Mouse (Mus musculus) heart, embryonic 16.5 days (tissue): ENCODE measurements at regions not wholly inside any gene's neighbourhood (a gene's known extent, or its start where the extent isn't known, plus 50 kb on each side); places are given as distances from the start of the nearest gene placed in this dataset.

ENCODE experiments used
- ATAC-seq: fragments of 200-750 bp; cut with Nextera tagmentation; replicated peaks from 2 replicates; pipeline ENCODE4 v1.8.0; 2017; ENCODE audit warnings: moderate number of reproducible peaks; ENCODE audit not compliant: insufficient read depth, low FRiP score; ENCODE audit errors: extremely low read depth
- H3K27ac ChIP-seq: fragments of 300-500 bp; sonication (generic); 2 replicates; pipeline ENCODE4 v1.5.1; 2014; ENCODE audit warnings: mild to moderate bottlenecking, low read length, control low read depth, moderate library complexity
- H3K27me3 ChIP-seq: fragments of 300-500 bp; sonication (generic); 2 replicates; pipeline ENCODE4 v1.6.1; 2014; ENCODE audit warnings: low read length, mixed read lengths; ENCODE audit not compliant: control insufficient read depth, insufficient read depth
- H3K36me3 ChIP-seq: fragments of 300-500 bp; sonication (generic); 2 replicates; pipeline ENCODE4 v1.6.1; 2014; ENCODE audit not compliant: control insufficient read depth, insufficient read depth
- H3K4me1 ChIP-seq: fragments of 300-500 bp; sonication (generic); 2 replicates; pipeline ENCODE4 v1.6.1; 2014; ENCODE audit warnings: low read length, mixed read lengths; ENCODE audit not compliant: control insufficient read depth, insufficient read depth
- H3K4me2 ChIP-seq: fragments of 300-500 bp; sonication (generic); 2 replicates; pipeline ENCODE4 v1.6.1; 2014; ENCODE audit warnings: low read depth, mild to moderate bottlenecking, control low read depth, low read length
- H3K4me3 ChIP-seq: fragments of 300-500 bp; sonication (generic); 2 replicates; pipeline ENCODE4 v1.5.1; 2014; ENCODE audit warnings: mild to moderate bottlenecking, control low read depth, low read length
- H3K9ac ChIP-seq: fragments of 300-500 bp; sonication (generic); 2 replicates; pipeline ENCODE4 v1.6.1; 2014; ENCODE audit warnings: low read length, control low read depth
- H3K9me3 ChIP-seq: fragments of 300-500 bp; sonication (generic); replicated peaks from 2 replicates; pipeline ENCODE4 v1.6.1; 2016; ENCODE audit warnings: low read length; ENCODE audit not compliant: control insufficient read depth
- WGBS: fragments of 180-500 bp; shearing (Covaris S2); extraction: QIAGEN DNeasy Blood & Tissue Kit; methylation state at CpG from one replicate; pipeline ENCODE4 v1.1.7; 2014; 5-methylcytosine and 5-hydroxymethylcytosine counted together

GRCm38 (mm10) chr12:35283925-35284324 is 236.9 kb downstream of the Snx13 start:
- no peak overlapping the region for H3K4me3 ChIP-seq
- WGBS, result 57% methylated on average over 5 of the region's 5 CpGs
- H3K4me1 ChIP-seq, result no peaks in the 10 kb centered on the region
- no peak overlapping the region for H3K27ac ChIP-seq
- H3K27me3 ChIP-seq, result no peaks in the 10 kb centered on the region
- no peak overlapping the region for H3K4me2 ChIP-seq
- no peaks in the 10 kb centered on the region for H3K9me3 ChIP-seq
- H3K36me3 ChIP-seq, result no peaks in the 10 kb centered on the region
- H3K9ac ChIP-seq, result no peak overlapping the region
- no peak for ATAC-seq

- no peaks in the 10 kb centered on the region for H3K4me1 ChIP-seq
- no peak overlapping the region for H3K27ac ChIP-seq
- no peak overlapping the region for H3K4me3 ChIP-seq
- no peak for ATAC-seq
- no peak overlapping the region for H3K4me2 ChIP-seq
- H3K9ac ChIP-seq, result no peak overlapping the region
- H3K27me3 ChIP-seq, result no peaks in the 10 kb centered on the region
- no peaks in the 10 kb centered on the region for H3K36me3 ChIP-seq
- no peaks in the 10 kb centered on the region for H3K9me3 ChIP-seq
These were observed 236.4 kb downstream of the Snx13 start for GRCm38 (mm10) chr12:35283407-35283806.

- Histone ChIP-seq H3K36me3 (no peaks in the 10 kb centered on the region), H3K27ac (no peak overlapping the region), H3K4me2 (no peak overlapping the region), H3K4me3 (no peak overlapping the region), H3K9me3 (no peaks in the 10 kb centered on the region), H3K4me1 (0 out of 2 replicates have a peak, but pooled peaks cover 2% of the 10 kb centered on the region), H3K27me3 (no peaks in the 10 kb centered on the region), H3K9ac (no peak overlapping the region)
- ATAC-seq, result no peak
These were observed 222.5 kb downstream of the Snx13 start for GRCm38 (mm10) chr12:35269465-35269864.

GRCm38 (mm10) chr12:35268006-35268405 is 221.0 kb downstream of the Snx13 start:
- 0 out of 2 replicates have a peak, but pooled peaks cover 2% of the 10 kb centered on the region for H3K4me1 ChIP-seq
- H3K27me3 ChIP-seq, result no peaks in the 10 kb centered on the region
- no peak overlapping the region for H3K9ac ChIP-seq
- no peaks in the 10 kb centered on the region for H3K36me3 ChIP-seq
- ATAC-seq, result no peak
- no peak overlapping the region for H3K4me3 ChIP-seq
- no peak overlapping the region for H3K4me2 ChIP-seq
- no peaks in the 10 kb centered on the region for H3K9me3 ChIP-seq
- WGBS, result 74% methylated on average over 2 of the region's 2 CpGs
- H3K27ac ChIP-seq, result no peak overlapping the region

- H3K4me2 ChIP-seq, result no peak overlapping the region
- H3K4me1 ChIP-seq, result 0 out of 2 replicates have a peak, but pooled peaks cover 2% of the 10 kb centered on the region
- H3K9me3 ChIP-seq, result no peaks in the 10 kb centered on the region
- no peaks in the 10 kb centered on the region for H3K36me3 ChIP-seq
- no peak overlapping the region for H3K4me3 ChIP-seq
- no peak for ATAC-seq
- H3K27me3 ChIP-seq, result no peaks in the 10 kb centered on the region
- no peak overlapping the region for H3K27ac ChIP-seq
- H3K9ac ChIP-seq, result no peak overlapping the region
- WGBS, result 47% methylated on average over 6 of the region's 6 CpGs
These were observed 220.2 kb downstream of the Snx13 start for GRCm38 (mm10) chr12:35267023-35267654.

GRCm38 (mm10) chr12:35259781-35260180 is 212.8 kb downstream of the Snx13 start:
- H3K4me2 ChIP-seq, result no peak overlapping the region
- no peak overlapping the region for H3K9ac ChIP-seq
- H3K36me3 ChIP-seq, result no peaks in the 10 kb centered on the region
- no peak for ATAC-seq
- no peak overlapping the region for H3K4me3 ChIP-seq
- H3K4me1 ChIP-seq, result no peaks in the 10 kb centered on the region
- H3K27me3 ChIP-seq, result no peaks in the 10 kb centered on the region
- no peaks in the 10 kb centered on the region for H3K9me3 ChIP-seq
- H3K27ac ChIP-seq, result no peak overlapping the region

GRCm38 (mm10) chr12:35255723-35256401 is 208.9 kb downstream of the Snx13 start:
- Histone ChIP-seq H3K27me3 (no peaks in the 10 kb centered on the region), H3K4me2 (no peak overlapping the region), H3K36me3 (no peaks in the 10 kb centered on the region), H3K27ac (no peak overlapping the region), H3K9me3 (0 out of 2 replicates have a peak, but pooled peaks cover 6% of the 10 kb centered on the region), H3K4me1 (no peaks in the 10 kb centered on the region), H3K4me3 (no peak overlapping the region), H3K9ac (no peak overlapping the region)
- 68% methylated on average over 2 of the region's 2 CpGs for WGBS
- ATAC-seq, result no peak

- H3K9me3 ChIP-seq, result 0 out of 2 replicates have a peak, but pooled peaks cover 6% of the 10 kb centered on the region
- H3K4me1 ChIP-seq, result no peaks in the 10 kb centered on the region
- H3K27ac ChIP-seq, result no peak overlapping the region
- no peaks in the 10 kb centered on the region for H3K36me3 ChIP-seq
- no peak overlapping the region for H3K9ac ChIP-seq
- no peak for ATAC-seq
- H3K4me2 ChIP-seq, result no peak overlapping the region
- H3K27me3 ChIP-seq, result no peaks in the 10 kb centered on the region
- WGBS, result 75% methylated on average over 5 of the region's 5 CpGs
- no peak overlapping the region for H3K4me3 ChIP-seq
These were observed 201.5 kb downstream of the Snx13 start for GRCm38 (mm10) chr12:35248476-35248875.

GRCm38 (mm10) chr12:35246226-35247014 is 199.4 kb downstream of the Snx13 start:
- Histone ChIP-seq H3K9ac (no peak overlapping the region), H3K9me3 (no peaks in the 10 kb centered on the region), H3K27me3 (no peaks in the 10 kb centered on the region), H3K4me1 (no peaks in the 10 kb centered on the region), H3K4me3 (no peak overlapping the region), H3K27ac (no peak overlapping the region), H3K36me3 (no peaks in the 10 kb centered on the region), H3K4me2 (no peak overlapping the region)
- WGBS, result 64% methylated on average over 5 of the region's 5 CpGs
- no peak for ATAC-seq
